Mouse (Mus musculus) kidney, embryonic 14.5 days (tissue): Measurements from ENCODE around the gene 4933411K16Rik. TPM values are rescaled to one million over a fixed set of nuclear protein-coding genes. Genes with fewer than 3 reads are reported as not detected.

Experiments used
- ATAC-seq: fragments of 200-750 bp; cut with Nextera tagmentation; 2 replicates; pipeline ENCODE4 v1.8.0; 2017; ENCODE audit warnings: moderate number of reproducible peaks, mild to moderate bottlenecking, moderate TSS enrichment, moderate library complexity; ENCODE audit not compliant: low FRiP score, low TSS enrichment
- H3K27ac ChIP-seq: fragments of 300-500 bp; sonication (generic); 2 replicates; pipeline ENCODE4 v1.5.1; 2014; ENCODE audit warnings: low read depth, mild to moderate bottlenecking, low read length, moderate library complexity, mixed read lengths
- H3K27me3 ChIP-seq: fragments of 300-500 bp; sonication (generic); 2 replicates; pipeline ENCODE4 v1.6.1; 2014; ENCODE audit warnings: mild to moderate bottlenecking, low read length; ENCODE audit not compliant: control insufficient read depth, insufficient read depth
- H3K36me3 ChIP-seq: fragments of 300-500 bp; sonication (generic); 2 replicates; pipeline ENCODE4 v1.6.1; 2014; ENCODE audit warnings: low read length, mixed read lengths; ENCODE audit not compliant: control insufficient read depth, insufficient read depth
- H3K4me1 ChIP-seq: fragments of 300-500 bp; sonication (generic); 2 replicates; pipeline ENCODE4 v1.6.1; 2014; ENCODE audit warnings: low read length, mixed read lengths; ENCODE audit not compliant: control insufficient read depth, insufficient read depth
- H3K4me2 ChIP-seq: fragments of 300-500 bp; sonication (generic); replicated peaks from 2 replicates; pipeline ENCODE4 v1.6.1; 2014; ENCODE audit warnings: low read depth, mild to moderate bottlenecking, low read length
- H3K4me3 ChIP-seq: fragments of 300-500 bp; sonication (generic); 2 replicates; pipeline ENCODE4 v1.5.1; 2014; ENCODE audit warnings: mild to moderate bottlenecking, low read length
- H3K9ac ChIP-seq: fragments of 300-500 bp; sonication (generic); 2 replicates; pipeline ENCODE4 v1.6.1; 2014; ENCODE audit warnings: low read depth, mild to moderate bottlenecking, low read length, moderate library complexity
- H3K9me3 ChIP-seq: fragments of 300-500 bp; sonication (generic); 2 replicates; pipeline ENCODE4 v1.6.1; 2016; ENCODE audit warnings: low read length; ENCODE audit not compliant: control insufficient read depth
- WGBS: fragments of 180-500 bp; shearing (Covaris S2); extraction: QIAGEN DNeasy Blood & Tissue Kit; methylation state at CpG from one replicate; pipeline ENCODE4 v1.1.7; 2014; 5-methylcytosine and 5-hydroxymethylcytosine counted together
- polyA plus RNA-seq: library from polyadenylated mRNA; unstranded; fragments of >200 nt; fragmentation: Nextera tagmentation; extraction: Ambion mirVana; gene quantifications from 2 replicates; pipeline ENCODE4 v1.2.1, GENCODE M21; 2014

The 4933411K16Rik gene
- polyA plus RNA-seq, 1 experiment from 2014 or later, result 0.61 TPM

- no peak for ATAC-seq
- no peaks in the 10 kb centered on the region for H3K36me3 ChIP-seq
- no peaks in the 10 kb centered on the region for H3K27me3 ChIP-seq
- no peaks in the 10 kb centered on the region for H3K9me3 ChIP-seq
- no peak overlapping the region for H3K4me3 ChIP-seq
- H3K4me2 ChIP-seq, result no peak overlapping the region
- no peak overlapping the region for H3K9ac ChIP-seq
- H3K27ac ChIP-seq, result no peak overlapping the region
- 96% methylated on average over 6 of the region's 6 CpGs for WGBS
- no peaks in the 10 kb centered on the region for H3K4me1 ChIP-seq
Measured at GRCm38 (mm10) chr19:42043988-42044387, 8.1 kb upstream of the 4933411K16Rik start.

- no peaks in the 10 kb centered on the region for H3K4me1 ChIP-seq
- no peaks in the 10 kb centered on the region for H3K36me3 ChIP-seq
- peak; percentile 95 for ATAC-seq
- H3K27ac ChIP-seq, result peak within 1 kb of the TSS; percentile 67
- 17% methylated on average over 23 of the region's 23 CpGs for WGBS
- peak within 1 kb of the TSS; percentile 56 for H3K4me2 ChIP-seq
- no peaks in the 10 kb centered on the region for H3K9me3 ChIP-seq
- H3K4me3 ChIP-seq, result peak within 1 kb of the TSS; percentile 35
- peak within 1 kb of the TSS; percentile 34; the same call in 1 of the 2 replicates for H3K9ac ChIP-seq
- no peaks in the 10 kb centered on the region for H3K27me3 ChIP-seq
Measured at GRCm38 (mm10) chr19:42045269-42046102, 6.6 kb upstream of the 4933411K16Rik start, which contains the start of gene Hoga1. TSS of gene Hoga1 (plus strand) at chr19:42045610.

- 88% methylated on average over 1 of the region's 1 CpGs for WGBS
- ATAC-seq, result no peak
- Histone ChIP-seq H3K27ac (no peak overlapping the region), H3K36me3 (no peaks in the 10 kb centered on the region), H3K27me3 (no peaks in the 10 kb centered on the region), H3K4me2 (no peak overlapping the region), H3K9me3 (no peaks in the 10 kb centered on the region), H3K4me3 (no peak overlapping the region), H3K9ac (no peak overlapping the region), H3K4me1 (no peaks in the 10 kb centered on the region)
Measured at GRCm38 (mm10) chr19:42050251-42050650, 1.8 kb upstream of the 4933411K16Rik start.

GRCm38 (mm10) chr19:42051351-42051750, 697 bp upstream of the 4933411K16Rik start:
- Histone ChIP-seq H3K4me3 (no peak overlapping the region), H3K36me3 (no peaks in the 10 kb centered on the region), H3K9me3 (no peaks in the 10 kb centered on the region), H3K27me3 (no peaks in the 10 kb centered on the region), H3K27ac (no peak overlapping the region), H3K4me2 (no peak overlapping the region), H3K9ac (no peak overlapping the region), H3K4me1 (no peaks in the 10 kb centered on the region)
- ATAC-seq, result no peak
- WGBS, result 85% methylated on average over 3 of the region's 3 CpGs

- H3K27ac ChIP-seq, result no peak overlapping the region
- ATAC-seq, result no peak
Measured at GRCm38 (mm10) chr19:42054255-42054654, 2.2 kb downstream of the 4933411K16Rik start.

GRCm38 (mm10) chr19:42055881-42056280, 3.8 kb downstream of the 4933411K16Rik start:
- Histone ChIP-seq H3K4me2 (no peak overlapping the region), H3K4me1 (no peaks in the 10 kb centered on the region), H3K9ac (no peak overlapping the region), H3K27me3 (no peaks in the 10 kb centered on the region), H3K9me3 (no peaks in the 10 kb centered on the region), H3K27ac (no peak overlapping the region), H3K4me3 (no peak overlapping the region), H3K36me3 (no peaks in the 10 kb centered on the region)
- no peak for ATAC-seq
- WGBS, result 71% methylated on average over 2 of the region's 2 CpGs

More at GRCm38 (mm10) chr19:42054255-42054654, 2.2 kb downstream of the 4933411K16Rik start:
- H3K4me2 ChIP-seq, result no peak overlapping the region
- H3K36me3 ChIP-seq, result no peaks in the 10 kb centered on the region
- H3K4me3 ChIP-seq, result no peak overlapping the region
- no peaks in the 10 kb centered on the region for H3K27me3 ChIP-seq
- H3K9me3 ChIP-seq, result no peaks in the 10 kb centered on the region
- WGBS, result 59% methylated on average over 6 of the region's 6 CpGs
- H3K4me1 ChIP-seq, result no peaks in the 10 kb centered on the region
- H3K9ac ChIP-seq, result no peak overlapping the region

GRCm38 (mm10) chr19:42056719-42057409, 4.8 kb downstream of the 4933411K16Rik start:
- Histone ChIP-seq H3K9ac (no peak overlapping the region), H3K9me3 (no peaks in the 10 kb centered on the region), H3K36me3 (no peaks in the 10 kb centered on the region), H3K27ac (no peak overlapping the region), H3K4me1 (no peaks in the 10 kb centered on the region), H3K4me3 (no peak overlapping the region), H3K27me3 (no peaks in the 10 kb centered on the region), H3K4me2 (no peak overlapping the region)
- WGBS, result 76% methylated on average over 6 of the region's 6 CpGs
- ATAC-seq, result no peak

GRCm38 (mm10) chr19:42058426-42058825, 6.4 kb downstream of the 4933411K16Rik start:
- no peak overlapping the region for H3K9ac ChIP-seq
- ATAC-seq, result no peak
- H3K4me3 ChIP-seq, result no peak overlapping the region
- no peaks in the 10 kb centered on the region for H3K27me3 ChIP-seq
- WGBS, result 54% methylated on average over 7 of the region's 7 CpGs
- H3K9me3 ChIP-seq, result no peaks in the 10 kb centered on the region
- H3K36me3 ChIP-seq, result no peaks in the 10 kb centered on the region
- no peaks in the 10 kb centered on the region for H3K4me1 ChIP-seq
- H3K27ac ChIP-seq, result no peak overlapping the region
- no peak overlapping the region for H3K4me2 ChIP-seq

DNA sequence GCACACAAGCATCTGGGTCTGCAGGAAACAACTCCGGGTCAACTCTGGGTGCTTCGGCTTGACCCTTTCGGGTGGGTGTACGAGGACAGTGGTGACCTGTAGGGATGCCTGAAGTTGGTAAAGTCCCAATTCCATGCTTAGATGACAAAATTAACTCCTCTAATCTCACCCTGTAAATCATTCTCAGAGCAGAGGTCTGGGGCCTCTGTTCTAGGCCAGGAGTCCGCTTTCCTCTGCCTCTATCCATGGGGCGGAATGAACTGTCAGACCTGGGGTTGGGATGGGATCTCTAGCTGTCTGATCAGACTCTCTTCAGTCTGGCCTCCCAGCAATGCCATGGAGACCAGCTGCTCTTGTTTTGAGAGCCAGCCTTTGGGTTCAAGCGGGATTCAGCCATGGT, 9.4 kb downstream of the 4933411K16Rik start:
- Histone ChIP-seq H3K27ac (no peak overlapping the region), H3K27me3 (no peaks in the 10 kb centered on the region), H3K36me3 (no peaks in the 10 kb centered on the region), H3K4me3 (no peak overlapping the region), H3K9ac (no peak overlapping the region), H3K4me1 (no peaks in the 10 kb centered on the region), H3K4me2 (no peak overlapping the region), H3K9me3 (no peaks in the 10 kb centered on the region)
- WGBS, result 88% methylated on average over 7 of the region's 7 CpGs
- no peak for ATAC-seq
